Mouse (Mus musculus) midbrain, embryonic 11.5 days (tissue): ENCODE data around the gene Gm12830. TPM values are rescaled to one million over a fixed set of nuclear protein-coding genes. Genes with fewer than 3 reads are reported as not detected.
A peak's percentile ranks its signal among the peaks of the same experiment; 100 is the strongest.

ENCODE experiments used
- ATAC-seq: fragments of 200-750 bp; cut with Nextera tagmentation; 2 replicates; pipeline ENCODE4 v1.8.0; 2017; ENCODE audit warnings: moderate TSS enrichment, moderate library complexity; ENCODE audit not compliant: low FRiP score
- DNase-seq: peaks from one replicate; pipeline ENCODE4 v3.0.0; 2015; ENCODE audit warnings: low spot score; ENCODE audit errors: missing footprints
- H3K27ac ChIP-seq: fragments of 300-500 bp; sonication (generic); 2 replicates; pipeline ENCODE4 v1.5.1; 2014; ENCODE audit warnings: low read depth, low read length
- H3K27me3 ChIP-seq: fragments of 300-500 bp; sonication (generic); 2 replicates; pipeline ENCODE4 v1.6.1; 2014; ENCODE audit warnings: mild to moderate bottlenecking, low read length, moderate library complexity, mixed read lengths; ENCODE audit not compliant: control insufficient read depth, insufficient read depth
- H3K36me3 ChIP-seq: fragments of 300-500 bp; sonication (generic); 2 replicates; pipeline ENCODE4 v1.6.1; 2014; ENCODE audit warnings: mild to moderate bottlenecking, low read length, moderate library complexity, mixed read lengths; ENCODE audit not compliant: control insufficient read depth, insufficient read depth
- H3K4me1 ChIP-seq: fragments of 300-500 bp; sonication (generic); 2 replicates; pipeline ENCODE4 v1.6.1; 2014; ENCODE audit warnings: low read length; ENCODE audit not compliant: control insufficient read depth, insufficient read depth
- H3K4me2 ChIP-seq: fragments of 300-500 bp; sonication (generic); 2 replicates; pipeline ENCODE4 v1.6.1; 2014; ENCODE audit warnings: mild to moderate bottlenecking, moderate library complexity
- H3K4me3 ChIP-seq: fragments of 300-500 bp; sonication (generic); 2 replicates; pipeline ENCODE4 v1.5.1; 2014; ENCODE audit warnings: low read depth, low read length
- H3K9ac ChIP-seq: fragments of 300-500 bp; sonication (generic); 2 replicates; pipeline ENCODE4 v1.6.1; 2014; ENCODE audit warnings: low read length
- H3K9me3 ChIP-seq: fragments of 300-500 bp; sonication (generic); 2 replicates; pipeline ENCODE4 v1.6.1; 2016; ENCODE audit warnings: low read length; ENCODE audit not compliant: control insufficient read depth
- WGBS: fragments of 180-500 bp; shearing (Covaris S2); extraction: QIAGEN DNeasy Blood & Tissue Kit; methylation state at CpG from one replicate; pipeline ENCODE4 v1.1.7; 2014; 5-methylcytosine and 5-hydroxymethylcytosine counted together
- polyA plus RNA-seq: library from polyadenylated mRNA; unstranded; fragments of >200 nt; fragmentation: Nextera tagmentation; extraction: Ambion mirVana; gene quantifications from 2 replicates; pipeline ENCODE4 v1.2.1, GENCODE M21; 2014

Gm12830 gene
- not detected in 2 replicates for polyA plus RNA-seq

DNA sequence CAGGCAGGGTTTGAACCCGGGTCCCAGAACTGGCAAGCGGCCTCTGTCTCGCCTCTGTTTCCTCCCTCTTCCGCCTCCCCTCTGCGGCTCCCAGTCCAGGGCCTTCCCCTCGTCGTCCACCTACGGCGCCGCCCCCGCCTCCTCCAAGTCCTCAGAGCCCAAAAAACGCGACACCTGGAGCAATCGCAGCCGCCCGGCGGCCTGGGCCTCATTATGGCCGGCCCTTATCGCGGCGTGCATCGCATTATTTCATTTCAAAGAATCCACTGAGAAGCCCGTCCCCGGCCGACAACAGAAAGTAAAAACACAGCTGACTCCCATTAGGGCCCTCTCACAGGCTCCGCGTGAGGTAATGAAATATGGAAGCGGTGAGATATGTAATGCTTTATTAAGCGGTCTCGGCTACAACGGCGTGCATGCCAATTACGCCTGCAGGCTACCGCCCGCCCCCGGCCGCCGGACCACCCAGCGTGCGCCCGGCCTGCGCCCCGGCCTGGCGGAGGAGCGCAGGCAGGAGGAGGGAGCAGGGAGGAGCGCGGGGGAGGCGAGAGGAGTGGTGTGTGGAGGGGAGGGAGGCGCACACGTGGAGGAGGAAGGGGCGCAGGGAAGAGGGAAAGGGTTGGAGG lies at the start of gene Gm12830:
Gene Gm12830 (plus strand): TSS at position 156 of the 626 bp plus-strand sequence.
- Histone ChIP-seq H3K9ac (peak within 1 kb of the TSS; percentile 55), H3K27ac (no peak within 1 kb of the TSS)
- WGBS, result under 1% methylated on average over 51 of the region's 51 CpGs

DNA sequence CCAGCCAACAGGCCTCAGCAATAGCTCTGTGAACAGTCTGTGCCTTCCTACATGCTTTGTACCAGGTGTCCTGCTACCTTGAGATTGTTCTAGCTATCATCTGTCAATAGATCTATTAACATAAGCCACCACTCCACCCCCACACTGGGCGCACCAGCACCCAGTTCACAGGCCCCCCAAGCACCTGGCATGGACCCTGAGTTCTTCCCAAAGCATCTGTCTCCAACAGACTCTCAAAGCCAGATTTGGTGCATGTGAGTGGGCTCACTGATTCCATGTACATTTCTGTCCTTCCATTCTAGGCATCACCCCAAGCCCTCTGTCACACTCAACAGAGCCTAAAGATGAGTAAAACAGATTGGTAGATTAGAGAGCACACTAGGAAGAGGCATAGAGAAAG lies 48.2 kb upstream of the Gm12830 start:
- 97% methylated on average over 1 of the region's 1 CpGs for WGBS
- no peak for DNase-seq
- no peak for ATAC-seq
- H3K4me1 ChIP-seq, result no peaks in the 10 kb centered on the region
- no peak overlapping the region for H3K27ac ChIP-seq
- H3K9ac ChIP-seq, result no peak overlapping the region
- H3K4me3 ChIP-seq, result no peak overlapping the region
- H3K9me3 ChIP-seq, result no peaks in the 10 kb centered on the region
- H3K27me3 ChIP-seq, result no peaks in the 10 kb centered on the region
- H3K4me2 ChIP-seq, result no peak overlapping the region
- no peaks in the 10 kb centered on the region for H3K36me3 ChIP-seq

More for the DNA sequence above, at the start of gene Gm12830:
- peak within 1 kb of the TSS; percentile 34 for H3K4me3 ChIP-seq
- H3K4me2 ChIP-seq, result peak within 1 kb of the TSS; percentile 46
- H3K36me3 ChIP-seq, result no peaks in the 10 kb centered on the region
- no peaks in the 10 kb centered on the region for H3K9me3 ChIP-seq
- peaks cover 16% of the 10 kb centered on the region for H3K4me1 ChIP-seq
- DNase-seq (peak; percentile 96), ATAC-seq (peak; percentile 83)
- peaks cover 15% of the 10 kb centered on the region for H3K27me3 ChIP-seq

DNA sequence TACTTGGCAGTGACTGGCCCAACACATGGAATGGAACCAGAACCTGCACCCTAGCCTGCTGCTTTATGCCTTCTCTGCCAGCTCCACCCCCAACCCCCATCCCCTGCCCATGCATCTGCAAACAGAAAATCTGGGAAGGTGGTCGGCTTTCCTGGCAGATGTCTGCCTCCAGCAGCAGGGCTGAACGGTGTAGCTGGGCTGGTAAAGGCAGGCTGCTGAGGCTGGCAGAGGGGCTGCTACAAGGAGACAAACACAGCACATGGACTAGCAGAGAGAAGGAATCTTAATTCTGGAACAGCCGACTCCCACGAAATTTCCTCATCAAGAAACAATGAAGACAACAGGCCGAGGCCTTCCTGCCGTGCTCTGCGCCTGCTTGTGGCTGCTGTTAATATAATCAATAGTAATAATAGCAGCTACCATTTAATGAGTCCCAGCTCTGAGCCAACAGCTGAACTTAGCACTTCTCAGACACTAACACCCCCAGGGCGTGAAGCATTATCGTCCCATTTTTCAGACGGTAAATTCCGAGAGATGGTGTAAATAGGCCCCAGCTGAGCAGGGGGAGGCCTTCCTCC lies 43.8 kb upstream of the Gm12830 start:
- H3K36me3 ChIP-seq, result no peaks in the 10 kb centered on the region
- no peaks in the 10 kb centered on the region for H3K9me3 ChIP-seq
- H3K4me3 ChIP-seq, result no peak overlapping the region
- H3K27ac ChIP-seq, result no peak overlapping the region
- DNase-seq (no peak), ATAC-seq (no peak)
- H3K4me1 ChIP-seq, result peaks cover 7% of the 10 kb centered on the region; the same call in 1 of the 2 replicates
- H3K27me3 ChIP-seq, result no peaks in the 10 kb centered on the region
- H3K9ac ChIP-seq, result no peak overlapping the region
- WGBS, result 71% methylated on average over 11 of the region's 11 CpGs
- no peak overlapping the region for H3K4me2 ChIP-seq

DNA sequence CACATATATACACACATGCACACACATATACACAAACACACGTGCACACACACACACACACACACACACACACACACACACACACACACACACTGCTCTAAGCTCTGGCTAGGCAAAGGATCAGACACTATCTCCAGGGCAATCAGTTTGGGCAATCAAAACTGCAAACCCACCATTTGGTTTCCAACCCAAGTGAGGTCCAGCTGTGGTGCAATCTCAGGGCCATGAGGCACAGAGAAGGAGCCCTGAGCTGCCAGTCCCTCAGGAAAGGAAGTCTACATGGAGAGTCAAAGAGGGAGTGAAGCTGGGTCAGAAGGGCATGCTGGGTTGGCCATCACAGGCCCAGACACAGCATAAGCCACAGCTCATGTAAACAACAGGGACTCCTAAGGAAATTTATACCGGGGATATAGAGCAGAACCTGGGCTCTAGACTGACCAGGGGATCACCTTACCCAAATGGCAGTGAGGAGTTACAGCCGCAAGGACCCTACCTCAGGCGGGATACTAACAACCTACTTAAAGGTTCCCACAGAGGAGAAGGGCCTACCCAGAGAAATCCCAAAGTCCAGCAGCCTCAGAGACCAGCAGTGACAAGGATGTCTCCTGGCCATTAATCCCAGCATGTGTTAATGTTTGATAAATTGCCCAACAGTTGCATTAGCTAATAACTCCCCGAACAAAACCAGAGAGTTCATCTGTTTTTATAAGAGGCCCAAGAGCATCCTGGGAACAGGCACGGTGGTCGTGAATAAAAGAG lies 42.6 kb upstream of the Gm12830 start:
- ATAC-seq, result peak; percentile 10; the same call in 1 of the 2 replicates
- WGBS, result 58% methylated on average over 6 of the region's 7 CpGs
- Histone ChIP-seq H3K4me3 (no peak overlapping the region), H3K27ac (no peak overlapping the region), H3K4me2 (no peak overlapping the region), H3K27me3 (no peaks in the 10 kb centered on the region), H3K4me1 (peaks cover 7% of the 10 kb centered on the region; the same call in 1 of the 2 replicates), H3K9ac (no peak overlapping the region), H3K9me3 (no peaks in the 10 kb centered on the region), H3K36me3 (no peaks in the 10 kb centered on the region)
- no peak for DNase-seq

DNA sequence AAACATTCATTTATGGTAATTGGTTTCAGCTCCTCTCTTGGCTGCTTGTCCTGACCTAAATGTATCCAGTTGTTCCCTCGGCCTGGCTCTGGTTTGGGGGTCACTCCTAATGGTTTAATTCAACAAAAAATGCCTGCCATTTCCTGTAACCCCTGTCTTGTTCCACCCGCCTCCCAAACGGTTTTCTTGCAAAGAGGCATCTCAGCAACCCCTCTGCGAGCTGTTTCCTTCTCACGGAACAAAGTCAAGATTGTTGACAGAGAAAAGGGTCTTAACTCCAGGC lies 42.1 kb upstream of the Gm12830 start:
- Histone ChIP-seq H3K27ac (no peak overlapping the region), H3K9me3 (no peaks in the 10 kb centered on the region), H3K4me2 (no peak overlapping the region), H3K4me3 (no peak overlapping the region), H3K27me3 (no peaks in the 10 kb centered on the region), H3K4me1 (peaks cover 7% of the 10 kb centered on the region; the same call in 1 of the 2 replicates), H3K36me3 (no peaks in the 10 kb centered on the region), H3K9ac (no peak overlapping the region)
- DNase-seq (no peak), ATAC-seq (peak; percentile 33; the same call in 1 of the 2 replicates)
- 42% methylated on average over 5 of the region's 5 CpGs for WGBS

DNA sequence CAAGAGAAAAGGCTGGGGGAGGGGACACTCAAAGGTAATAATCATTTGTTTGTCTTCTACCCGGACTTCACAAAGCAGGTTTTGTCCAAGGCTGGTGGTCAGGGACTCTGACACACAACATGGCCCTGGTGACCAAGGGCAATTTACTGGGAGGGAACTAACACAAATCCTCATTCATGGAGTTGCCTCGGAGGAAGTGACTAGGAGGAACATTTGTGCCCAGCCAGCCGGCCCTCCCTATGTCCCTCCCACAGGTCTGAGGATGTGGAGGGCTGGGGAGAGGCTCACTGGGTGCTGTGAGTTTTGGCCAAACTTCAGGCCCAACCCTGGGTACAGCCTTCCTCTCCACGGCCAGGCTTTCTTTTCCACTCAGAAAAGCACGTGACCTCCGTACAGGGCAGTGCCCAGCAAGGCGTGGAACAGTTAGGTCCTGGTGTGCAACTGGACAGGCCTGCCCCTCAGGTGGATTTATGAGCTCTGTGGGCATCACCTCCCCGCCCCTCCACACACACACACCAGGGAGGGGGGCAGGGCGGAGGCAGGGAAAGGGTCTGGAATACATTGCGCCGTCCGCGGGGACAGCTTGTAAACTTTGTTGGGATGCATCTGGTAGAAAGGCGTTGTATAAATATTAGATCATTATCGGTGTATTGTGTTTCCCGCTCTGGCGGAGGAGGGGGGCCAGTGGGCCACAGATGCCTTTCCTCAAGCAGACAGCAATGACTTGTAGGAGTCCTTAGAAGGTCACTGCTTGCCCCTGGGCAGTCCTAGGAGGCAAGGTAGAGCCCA lies 41.6 kb upstream of the Gm12830 start:
- Histone ChIP-seq H3K9me3 (no peaks in the 10 kb centered on the region), H3K4me2 (no peak overlapping the region), H3K27me3 (no peaks in the 10 kb centered on the region), H3K4me1 (peaks cover 7% of the 10 kb centered on the region; the same call in 1 of the 2 replicates), H3K36me3 (no peaks in the 10 kb centered on the region), H3K4me3 (no peak overlapping the region), H3K27ac (no peak overlapping the region), H3K9ac (no peak overlapping the region)
- DNase-seq (no peak), ATAC-seq (peak; percentile 14; the same call in 1 of the 2 replicates)
- WGBS, result 70% methylated on average over 17 of the region's 17 CpGs

DNA sequence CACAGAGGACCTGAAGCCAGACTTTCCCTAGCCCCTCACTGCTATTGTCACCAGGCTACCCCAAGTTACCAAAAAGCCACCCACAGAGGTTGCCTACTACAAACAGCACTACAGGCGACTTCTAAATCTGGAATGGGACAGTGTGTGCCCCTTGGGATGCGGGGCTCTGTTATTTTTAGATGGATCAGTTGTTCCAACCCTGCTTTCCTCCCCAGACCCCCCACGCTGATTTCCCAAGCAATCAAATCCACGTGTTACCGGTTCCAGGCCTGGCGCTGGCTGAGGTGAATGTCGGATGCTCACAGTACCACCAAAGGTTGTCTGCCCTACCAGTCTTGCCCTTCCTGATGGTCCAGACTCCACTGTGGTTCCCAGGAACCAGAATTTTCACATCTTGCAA lies 38.7 kb upstream of the Gm12830 start:
- H3K27ac ChIP-seq, result no peak overlapping the region
- ATAC-seq (no peak), DNase-seq (no peak)
- no peaks in the 10 kb centered on the region for H3K9me3 ChIP-seq
- H3K4me2 ChIP-seq, result no peak overlapping the region
- H3K9ac ChIP-seq, result no peak overlapping the region
- H3K27me3 ChIP-seq, result no peaks in the 10 kb centered on the region
- H3K4me1 ChIP-seq, result peaks cover 7% of the 10 kb centered on the region; the same call in 1 of the 2 replicates
- 76% methylated on average over 7 of the region's 7 CpGs for WGBS
- no peaks in the 10 kb centered on the region for H3K36me3 ChIP-seq
- no peak overlapping the region for H3K4me3 ChIP-seq

DNA sequence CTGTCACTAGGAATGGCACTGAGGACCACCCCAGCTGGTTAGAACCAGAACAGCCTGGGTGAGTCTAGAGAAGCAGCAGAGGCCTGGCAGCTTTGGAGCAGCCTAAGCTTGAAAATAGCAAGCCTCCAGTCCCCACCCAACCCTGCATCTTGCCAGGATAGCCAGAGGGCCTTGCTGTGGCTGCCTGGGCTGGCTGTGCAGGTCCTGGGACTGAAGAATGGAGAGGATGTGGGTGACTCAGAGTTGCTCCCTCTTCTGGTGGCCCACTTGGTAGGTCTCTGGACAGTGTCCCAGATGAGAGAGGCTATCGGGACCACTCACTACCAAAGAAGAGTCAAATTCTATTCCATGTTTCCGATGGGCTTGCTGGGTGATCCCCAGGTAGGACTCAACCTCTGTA lies 36.8 kb upstream of the Gm12830 start:
- Histone ChIP-seq H3K27ac (no peak overlapping the region), H3K4me1 (peaks cover 6% of the 10 kb centered on the region; the same call in 1 of the 2 replicates), H3K4me2 (no peak overlapping the region), H3K27me3 (no peaks in the 10 kb centered on the region), H3K4me3 (no peak overlapping the region), H3K9ac (no peak overlapping the region), H3K36me3 (no peaks in the 10 kb centered on the region), H3K9me3 (no peaks in the 10 kb centered on the region)
- 88% methylated on average over 2 of the region's 2 CpGs for WGBS
- DNase-seq (no peak), ATAC-seq (no peak)
